8 mouse cellular contexts compared by ENCODE assay signal in the genomic region with DNA sequence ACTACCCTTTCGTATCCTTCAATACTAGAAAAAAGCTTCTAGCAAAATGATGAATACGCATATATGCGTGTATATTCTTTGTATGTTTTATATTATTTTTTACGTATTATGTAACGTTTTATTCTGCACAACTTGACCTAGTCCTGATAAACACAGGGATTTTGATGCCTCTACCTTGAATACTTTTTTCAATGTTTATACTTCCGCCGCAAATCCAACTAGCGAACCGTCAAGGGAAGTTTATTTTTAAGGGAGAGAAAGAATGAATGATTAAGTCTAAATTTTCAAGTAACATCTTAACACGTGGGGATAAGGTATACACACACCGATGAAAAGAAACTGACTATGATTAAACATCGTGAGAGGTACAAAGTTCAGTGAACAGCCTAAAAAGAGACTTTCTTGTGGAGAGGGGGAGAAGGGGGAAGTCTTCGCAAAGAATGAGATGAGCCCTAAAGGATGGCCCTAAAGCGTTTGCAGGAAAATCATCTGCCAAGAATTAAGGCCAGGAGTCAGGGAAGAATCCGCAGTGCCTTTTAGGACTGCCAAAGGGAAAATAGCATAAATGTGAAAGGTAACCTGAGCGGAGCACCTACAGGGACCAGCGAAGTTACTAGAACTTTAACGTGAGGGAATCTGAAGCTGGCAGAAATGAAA. TPM values are rescaled to one million over a fixed set of nuclear protein-coding genes. Genes with fewer than 3 reads are reported as not detected.
A peak's percentile ranks its signal among the peaks of the same experiment; 100 is the strongest.
DNase-seq lines count a peak whose midpoint lies in the region; ATAC-seq and TF ChIP-seq lines count a peak whose summit lies in the region.

No protein-coding gene starts in this region.

- H3K36me3 ChIP-seq in heart, embryonic 14.5 days (ENCODE audit: control insufficient read depth, insufficient read depth, low read length) = peaks cover 10% of the 10 kb centered on the region
- peaks cover 0 to 12% of the 10 kb centered on the region in 2 experiments; a peak in 2 of 4 replicates for H3K36me3 ChIP-seq in MEL (ENCODE audit: control insufficient read depth in 1 of 2, insufficient read depth in 2 of 2, low read length in 2 of 2)
- H3K36me3 ChIP-seq in hindbrain, embryonic 10.5 days = peaks cover 9% of the 10 kb centered on the region
- peaks cover 7% of the 10 kb centered on the region for H3K36me3 ChIP-seq in midbrain, embryonic 10.5 days

- no peak for TF ChIP-seq CTCF in MEL (IDR thresholded peaks at IDR 0.05 in 2 of 3, conservative IDR thresholded peaks at IDR 0.05 in 1 of 3; ENCODE audit: control insufficient read depth in 1 of 3, insufficient read depth in 1 of 3, low read depth in 2 of 3, low read length in 3 of 3, poor library complexity in 1 of 3, severe bottlenecking in 1 of 3)

- no peak for TF ChIP-seq POLR2A in MEL (IDR thresholded peaks at IDR 0.05; ENCODE audit: control insufficient read depth in 1 of 2, insufficient read depth in 1 of 2, low read depth in 1 of 2, low read length in 2 of 2, poor library complexity in 1 of 2)

- H3K9ac ChIP-seq in heart, embryonic 14.5 days (ENCODE audit: low read length) = peak overlapping the region; percentile 93
- peak overlapping the region; percentile 91 for H3K9ac ChIP-seq in MEL (ENCODE audit: control insufficient read depth, low read depth, low read length, poor library complexity, severe bottlenecking)

- WGBS in heart, embryonic 14.5 days = 45% methylated on average over 18 of the region's 18 CpGs
- WGBS in hindbrain, embryonic 10.5 days = 39% methylated on average over 18 of the region's 18 CpGs
- WGBS in midbrain, embryonic 10.5 days = 41% methylated on average over 18 of the region's 18 CpGs

- H3K79me2 ChIP-seq in MEL (ENCODE audit: control insufficient read depth, insufficient read depth, low read length, poor library complexity) = peaks cover 9% of the 10 kb centered on the region

- no peak for ATAC-seq in heart, embryonic 14.5 days (ENCODE audit: insufficient number of reproducible peaks, insufficient read depth, low FRiP score, low read depth)

- peaks cover 8 to 24% of the 10 kb centered on the region in 2 experiments for H3K4me1 ChIP-seq in heart, embryonic 14.5 days (ENCODE audit: control insufficient read depth in 2 of 2, insufficient read depth in 2 of 2, low read length in 2 of 2)
- H3K4me1 ChIP-seq in MEL (ENCODE audit: control insufficient read depth in 1 of 2, insufficient read depth in 2 of 2, low read length in 2 of 2) = peaks cover 2 to 11% of the 10 kb centered on the region in 2 experiments
- H3K4me1 ChIP-seq in hindbrain, embryonic 10.5 days (replicated peaks) = peaks cover 35% of the 10 kb centered on the region
- peaks cover 34% of the 10 kb centered on the region for H3K4me1 ChIP-seq in midbrain, embryonic 10.5 days

- no peak for TF ChIP-seq RAD21 in MEL (IDR thresholded peaks at IDR 0.05; ENCODE audit: low read depth, low read length)

- no peaks in the 10 kb centered on the region for H3K27me3 ChIP-seq in heart, embryonic 14.5 days (ENCODE audit: control insufficient read depth, insufficient read depth, low read length)
- H3K27me3 ChIP-seq in MEL (ENCODE audit: control insufficient read depth in 1 of 2, insufficient read depth in 2 of 2, low read length in 2 of 2) = no peaks in the 10 kb centered on the region
- peaks cover 11% of the 10 kb centered on the region; the same call in 1 of the 2 replicates for H3K27me3 ChIP-seq in hindbrain, embryonic 10.5 days (ENCODE audit: insufficient read depth, poor library complexity, severe bottlenecking)
- H3K27me3 ChIP-seq in midbrain, embryonic 10.5 days (ENCODE audit: low read depth, poor library complexity, severe bottlenecking) = peaks cover 28% of the 10 kb centered on the region

- peak overlapping the region; percentile 60 to 93; a peak in 3 of 4 replicates for H3K4me3 ChIP-seq in heart, embryonic 14.5 days (ENCODE audit: control insufficient read depth in 1 of 2, insufficient read depth in 1 of 2, low read depth in 1 of 2, low read length in 2 of 2)
- peak overlapping the region; percentile 99 for H3K4me3 ChIP-seq in MEL (ENCODE audit: control insufficient read depth in 1 of 2, insufficient read depth in 1 of 2, low read depth in 2 of 2, low read length in 2 of 2)
- H3K4me3 ChIP-seq in hindbrain, embryonic 10.5 days = peak overlapping the region; percentile 84
- H3K4me3 ChIP-seq in midbrain, embryonic 10.5 days = peak overlapping the region; percentile 78

- H3K9me3 ChIP-seq in heart, embryonic 14.5 days (ENCODE audit: control insufficient read depth, low read length) = no peaks in the 10 kb centered on the region
- H3K9me3 ChIP-seq in MEL (replicated peaks; ENCODE audit: insufficient read depth, low read length) = no peaks in the 10 kb centered on the region
- H3K9me3 ChIP-seq in hindbrain, embryonic 10.5 days = no peaks in the 10 kb centered on the region
- no peaks in the 10 kb centered on the region for H3K9me3 ChIP-seq in midbrain, embryonic 10.5 days (replicated peaks)

- peak overlapping the region in 1 of 2 experiments; percentile 92; a peak in 1 of 4 replicates for H3K27ac ChIP-seq in heart, embryonic 14.5 days (replicated peaks in 1 of 2; ENCODE audit: control insufficient read depth in 1 of 2, insufficient read depth in 1 of 2, low read depth in 2 of 2, low read length in 2 of 2)
- H3K27ac ChIP-seq in MEL (ENCODE audit: control insufficient read depth, low read depth, low read length) = no peak overlapping the region
- H3K27ac ChIP-seq in hindbrain, embryonic 10.5 days = no peak overlapping the region
- no peak overlapping the region for H3K27ac ChIP-seq in midbrain, embryonic 10.5 days (replicated peaks)

- TF ChIP-seq EP300 in MEL (IDR thresholded peaks at IDR 0.05; ENCODE audit: low read depth in 1 of 2, low read length in 2 of 2) = no peak

- intact Hi-C loops in heart, postnatal 25 days (cut with DNase I) = loop anchor here (2.0 kb wide), 1 partner anchor 16 kb away; a partner anchor contains a TSS

- DNase-seq in heart, postnatal 25 days (ENCODE audit: low spot score) = no peak
- no peak for DNase-seq in MEL (ENCODE audit: low read depth, low spot score)
- DNase-seq in hindbrain, embryonic 10.5 days (ENCODE audit: low spot score) = no peak
- no peak for DNase-seq in midbrain, embryonic 10.5 days (ENCODE audit: low spot score)
- DNase-seq in ovary, postnatal 14 days (ENCODE audit: low spot score) = no peak
- no peak for DNase-seq in natural killer cell, adult 2 months (ENCODE audit: low spot score in 2 of 2)
- DNase-seq in right cerebral cortex, postnatal 10 days (ENCODE audit: low spot score in 2 of 2) = no peak

- peak overlapping the region; percentile 88 for H3K4me2 ChIP-seq in heart, embryonic 14.5 days (ENCODE audit: low read length)

TF ChIP-seq in MEL, 35 proteins besides CTCF, POLR2A, EP300 and RAD21:
- no peak for TF ChIP-seq ZMIZ1 (IDR thresholded peaks at IDR 0.05; ENCODE audit: low read depth, low read length)

RNA-seq across cellular contexts. Expression of a gene that starts 15.8 kb away (rescaled TPM):
- 2.7 and 3.1 TPM in 2 replicates for polyA plus RNA-seq in heart, embryonic 14.5 days (2014; fragmentation: Nextera tagmentation; extraction: Ambion mirVana)
- total RNA-seq in heart, postnatal 25 days (2021) = 1 to 10 TPM; 2.2 to 2.3 TPM
- 1.3 and 1.4 TPM in 2 replicates for total RNA-seq in MEL (2012; rRNA removed)
- polyA plus RNA-seq in MEL (2012; ENCODE audit: insufficient read depth in 1 of 2, insufficient read length in 2 of 2, low read depth in 1 of 2, low replicate concordance in 2 of 2, missing spikeins in 1 of 2) = 1 to 10 TPM in 1 of 2 experiments, not detected in 1; 2.4 TPM
- 1.1 and 1.4 TPM in 2 replicates for polyA plus RNA-seq in hindbrain, embryonic 10.5 days (2016; fragmentation: Nextera tagmentation; extraction: Ambion mirVana)
- 1.1 and 1.2 TPM in 2 replicates for polyA plus RNA-seq in midbrain, embryonic 10.5 days (2016; fragmentation: Nextera tagmentation; extraction: Ambion mirVana)
